Mouse (Mus musculus) lung, postnatal 0 days (tissue): ENCODE data around the gene Stpg2.

ENCODE experiments used
- CTCF ChIP-seq: IDR thresholded peaks from 2 replicates; pipeline ENCODE4 v1.5.1; 2016; ENCODE audit warnings: antibody characterized with exemption, mild to moderate bottlenecking
- EP300 ChIP-seq: IDR thresholded peaks from 2 replicates; pipeline ENCODE4 v1.6.1; 2016; ENCODE audit warnings: antibody characterized with exemption, mild to moderate bottlenecking, control low read depth

DNA sequence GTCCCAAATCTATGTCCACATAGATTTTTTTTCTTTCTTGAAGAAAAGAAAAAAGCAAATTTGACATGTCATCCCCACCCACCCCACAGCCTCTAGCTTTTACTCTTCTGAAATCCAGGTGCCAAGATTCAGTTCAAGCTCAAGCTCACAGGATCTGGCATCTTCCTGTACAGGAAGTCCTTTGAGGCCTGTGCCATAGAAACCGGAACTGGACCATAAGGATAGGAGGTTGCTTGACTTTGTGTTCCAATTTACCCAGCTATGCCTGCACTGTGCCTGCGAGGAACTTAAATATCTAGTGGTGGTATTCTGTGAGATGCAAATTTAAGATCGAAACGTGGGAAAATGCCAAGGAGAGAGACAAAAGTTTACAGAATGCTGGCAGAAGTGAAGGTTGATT is 42.8 kb upstream of the Stpg2 start:
- TF ChIP-seq CTCF (no peak), EP300 (no peak)
